Mouse (Mus musculus) stomach, postnatal 0 days (tissue): Measurements from ENCODE around the gene Ripor2.

Source experiments
- CTCF ChIP-seq: IDR thresholded peaks from 2 replicates; pipeline ENCODE4 v1.5.1; 2016; ENCODE audit warnings: antibody characterized with exemption, low read depth, mild to moderate bottlenecking, moderate library complexity
- EP300 ChIP-seq: optimal IDR thresholded peaks from 2 replicates; pipeline ENCODE3; 2016; ENCODE audit warnings: antibody characterized with exemption

DNA sequence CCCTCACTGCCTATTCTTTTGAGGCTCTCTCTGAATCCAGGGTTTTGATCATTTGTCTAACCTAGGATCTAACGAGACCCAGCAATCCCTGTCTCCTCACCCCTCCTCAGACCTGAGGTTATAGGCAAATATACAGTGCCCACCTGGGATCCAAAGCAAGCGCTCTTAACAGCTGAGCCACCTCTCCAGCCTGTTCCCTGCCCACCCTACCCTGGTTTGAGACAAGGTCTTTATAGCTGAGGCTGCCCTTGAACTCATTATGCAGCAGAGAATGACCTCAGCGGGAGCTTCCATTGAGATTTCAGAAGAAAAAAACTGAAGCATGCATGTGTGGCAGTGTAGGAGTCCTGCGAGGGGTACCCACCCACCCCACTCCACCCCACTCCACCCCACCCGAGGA is 152.5 kb downstream of the Ripor2 start:
- TF ChIP-seq CTCF (no peak), EP300 (no peak)
